Mouse (Mus musculus) limb, embryonic 12.5 days (tissue): ENCODE measurements around the gene Prkaca. TPM values are rescaled to one million over a fixed set of nuclear protein-coding genes. Genes with fewer than 3 reads are reported as not detected.

Experiments used
- ATAC-seq: fragments of 200-750 bp; cut with Nextera tagmentation; 2 replicates; pipeline ENCODE4 v1.8.0; 2017; ENCODE audit warnings: low read depth, moderate TSS enrichment; ENCODE audit not compliant: insufficient number of reproducible peaks, insufficient read depth, low FRiP score, low TSS enrichment
- H3K27ac ChIP-seq: fragments of 300-500 bp; sonication (generic); 2 replicates; pipeline ENCODE4 v1.5.1; 2016; ENCODE audit warnings: mild to moderate bottlenecking, moderate library complexity
- H3K27me3 ChIP-seq: fragments of 300-500 bp; sonication (generic); 2 replicates; pipeline ENCODE4 v1.6.1; 2016; ENCODE audit warnings: mild to moderate bottlenecking, moderate library complexity
- H3K36me3 ChIP-seq: fragments of 300-500 bp; sonication (generic); 2 replicates; pipeline ENCODE4 v1.6.1; 2016; ENCODE audit warnings: mild to moderate bottlenecking, moderate library complexity
- H3K4me1 ChIP-seq: fragments of 300-500 bp; sonication (generic); replicated peaks from 2 replicates; pipeline ENCODE4 v1.6.1; 2016
- H3K4me2 ChIP-seq: fragments of 300-500 bp; sonication (generic); 2 replicates; pipeline ENCODE4 v1.6.1; 2016; ENCODE audit warnings: mild to moderate bottlenecking, moderate library complexity
- H3K4me3 ChIP-seq: fragments of 300-500 bp; sonication (generic); replicated peaks from 2 replicates; pipeline ENCODE4 v1.5.1; 2016; ENCODE audit warnings: mild to moderate bottlenecking
- H3K9ac ChIP-seq: fragments of 300-500 bp; sonication (generic); replicated peaks from 2 replicates; pipeline ENCODE4 v1.6.1; 2016; ENCODE audit warnings: mild to moderate bottlenecking, moderate library complexity
- H3K9me3 ChIP-seq: fragments of 300-500 bp; sonication (generic); 2 replicates; pipeline ENCODE4 v1.6.1; 2016; ENCODE audit warnings: mild to moderate bottlenecking, moderate library complexity
- WGBS: fragments of 180-500 bp; shearing (Covaris S2); methylation state at CpG from one replicate; pipeline ENCODE4 v1.1.7; 2016; 5-methylcytosine and 5-hydroxymethylcytosine counted together
- microRNA counts: library from miRNA; unstranded; fragments of <30 nt; microRNA quantifications from one replicate; lab custom pipeline; 2017
- microRNA-seq: library from miRNA; unstranded; fragments of <30 nt; microRNA quantifications from one replicate; pipeline ENCODE4, GENCODE M21; 2017
- polyA plus RNA-seq: library from polyadenylated mRNA; unstranded; fragments of >200 nt; fragmentation: Nextera tagmentation; extraction: Ambion mirVana; gene quantifications from 2 replicates; pipeline ENCODE4 v1.2.1, GENCODE M21; 2016

The Prkaca gene
- polyA plus RNA-seq, 1 experiment from 2014 or later = 186 TPM

DNA sequence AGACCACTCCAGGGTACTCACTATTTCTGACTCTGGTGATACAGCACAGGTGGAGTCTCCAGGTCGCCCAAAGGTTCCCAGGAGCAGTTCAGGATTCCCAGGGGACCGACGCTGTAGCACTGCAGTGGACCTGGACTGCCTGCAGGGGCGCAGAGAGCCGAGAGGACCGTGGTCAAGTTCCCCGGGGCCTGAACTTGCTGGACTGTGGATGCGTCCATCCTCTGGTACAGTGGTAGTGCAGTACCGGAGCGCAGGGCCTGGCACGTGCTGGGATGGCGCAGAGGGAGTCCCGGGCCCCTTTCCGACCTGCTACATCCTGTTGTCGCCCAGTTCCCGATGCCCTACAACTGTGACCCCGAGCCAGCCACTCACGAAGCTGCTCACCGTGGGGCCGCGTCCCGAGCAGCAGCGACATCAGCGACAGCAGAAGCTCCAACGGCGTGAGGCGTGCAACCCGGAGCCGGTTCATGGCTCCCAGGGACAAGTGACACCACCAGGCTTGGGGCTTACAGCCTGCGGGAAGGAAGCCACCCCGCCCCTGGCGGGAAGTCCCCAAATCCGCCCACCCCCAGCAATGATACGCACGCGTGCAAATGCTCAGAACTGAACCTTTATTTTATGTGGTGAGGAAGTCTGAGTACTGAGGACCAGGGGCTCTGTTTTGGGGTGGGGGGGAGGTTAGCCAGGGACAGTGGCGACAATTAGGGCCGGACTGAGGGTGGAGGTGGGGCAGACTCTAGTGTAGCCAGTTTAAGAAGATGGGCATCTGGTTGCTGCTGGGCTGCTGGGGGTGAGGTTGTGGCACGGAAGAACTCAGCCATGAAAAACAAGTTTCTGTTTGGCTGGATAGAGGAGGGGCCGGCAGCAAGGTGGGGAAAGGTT lies 69.5 kb downstream of the Prkaca start, which contains the start of gene Il27ra:
TSS of gene Il27ra (minus strand) at position 524 of the 882 bp plus-strand sequence.
- 4% methylated on average over 40 of the region's 40 CpGs for WGBS
- no peaks in the 10 kb centered on the region for H3K36me3 ChIP-seq
- no peak for ATAC-seq

DNA sequence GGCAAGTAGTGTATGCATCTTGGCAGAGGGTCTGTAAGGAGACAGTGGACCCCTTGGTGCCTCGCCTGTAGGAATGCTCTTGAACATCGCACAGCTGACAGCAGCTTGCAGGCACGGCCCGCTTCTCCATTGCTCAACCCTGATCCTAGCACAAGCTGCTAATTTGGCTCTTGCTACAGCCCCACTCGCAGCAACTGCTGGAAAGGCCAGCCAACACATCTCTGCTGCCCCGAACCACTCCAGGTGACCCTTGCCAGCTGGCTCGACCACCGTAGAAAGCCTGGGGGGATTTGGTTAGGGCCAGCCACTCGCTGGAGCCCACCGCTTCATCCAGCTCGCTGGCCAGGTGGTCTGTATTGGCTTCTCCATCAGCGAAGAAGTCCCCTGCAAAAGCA lies 70.2 kb downstream of the Prkaca start:
- peak overlapping the region; percentile 40 for H3K4me3 ChIP-seq
- peaks cover 12% of the 10 kb centered on the region for H3K4me1 ChIP-seq
- peak overlapping the region; percentile 75 for H3K4me2 ChIP-seq
- H3K27me3 ChIP-seq = peaks cover 82% of the 10 kb centered on the region
- no peak overlapping the region for H3K27ac ChIP-seq
- H3K9ac ChIP-seq = no peak overlapping the region
- H3K9me3 ChIP-seq = no peaks in the 10 kb centered on the region
- H3K36me3 ChIP-seq = no peaks in the 10 kb centered on the region
- 35% methylated on average over 12 of the region's 12 CpGs for WGBS
- no peak for ATAC-seq

More for the DNA sequence above, 69.5 kb downstream of the Prkaca start, which contains the start of gene Il27ra:
- H3K9ac ChIP-seq = peak within 1 kb of the TSS; percentile 42
- H3K4me2 ChIP-seq = peak within 1 kb of the TSS; percentile 75
- H3K9me3 ChIP-seq = no peaks in the 10 kb centered on the region
- peak within 1 kb of the TSS; percentile 40 for H3K4me3 ChIP-seq
- no peak within 1 kb of the TSS for H3K27ac ChIP-seq
- H3K4me1 ChIP-seq = peaks cover 12% of the 10 kb centered on the region
- peaks cover 84% of the 10 kb centered on the region for H3K27me3 ChIP-seq

DNA sequence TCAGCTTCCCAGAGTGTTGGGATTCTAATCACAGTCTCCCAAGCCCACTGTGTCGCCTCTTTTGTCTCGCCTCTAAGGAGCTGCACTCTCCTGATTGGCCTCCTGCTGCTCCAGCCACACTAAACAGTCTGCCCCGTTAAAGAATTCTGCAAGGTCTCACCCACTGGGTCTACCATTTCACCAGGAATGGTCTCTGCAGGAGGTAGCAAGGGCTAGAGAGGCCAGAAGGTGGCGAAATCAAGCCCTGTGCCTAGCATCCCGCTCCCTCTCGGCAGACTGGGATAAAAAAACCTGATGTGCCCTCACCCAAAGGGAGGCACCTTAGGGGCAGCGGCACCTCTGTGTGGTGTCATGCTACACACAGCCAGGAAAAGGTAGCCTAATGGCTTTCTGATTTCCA lies 71.3 kb downstream of the Prkaca start:
- Histone ChIP-seq H3K4me2 (no peak overlapping the region), H3K27ac (no peak overlapping the region), H3K4me1 (peaks cover 22% of the 10 kb centered on the region), H3K9me3 (no peaks in the 10 kb centered on the region), H3K27me3 (peaks cover 81% of the 10 kb centered on the region), H3K36me3 (no peaks in the 10 kb centered on the region), H3K4me3 (no peak overlapping the region), H3K9ac (no peak overlapping the region)
- 4% methylated on average over 7 of the region's 7 CpGs for WGBS
- ATAC-seq = no peak

DNA sequence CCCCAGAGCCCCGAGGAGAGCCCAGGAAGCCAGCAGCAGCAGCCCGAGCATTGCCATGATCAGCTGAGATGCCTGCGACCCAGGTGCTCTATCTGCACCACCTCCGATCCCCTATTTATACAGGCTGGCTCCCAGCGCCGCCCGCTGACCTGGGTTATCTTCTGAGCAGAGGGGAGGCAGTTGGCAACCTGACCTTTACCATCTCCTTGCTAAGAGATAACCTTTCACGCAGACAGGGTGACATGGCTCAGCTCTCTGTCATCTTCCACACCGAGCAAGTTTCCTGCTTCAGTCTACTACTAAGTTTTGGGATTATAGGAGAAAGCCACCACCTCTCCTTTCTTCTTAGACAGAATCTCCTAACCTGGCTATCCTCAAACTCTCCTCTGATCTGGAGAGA lies 72.1 kb downstream of the Prkaca start, which contains the start of gene Rln3:
TSS of gene Rln3 (minus strand) at position 101 of the 400 bp plus-strand sequence.
- H3K4me3 ChIP-seq = peak within 1 kb of the TSS; percentile 12; the same call in 1 of the 2 replicates
- H3K9me3 ChIP-seq = no peaks in the 10 kb centered on the region
- no peak within 1 kb of the TSS for H3K27ac ChIP-seq
- no peak within 1 kb of the TSS for H3K9ac ChIP-seq
- 2% methylated on average over 9 of the region's 9 CpGs for WGBS
- H3K36me3 ChIP-seq = no peaks in the 10 kb centered on the region
- H3K27me3 ChIP-seq = peaks cover 74% of the 10 kb centered on the region
- no peak for ATAC-seq
- H3K4me2 ChIP-seq = no peak within 1 kb of the TSS
- H3K4me1 ChIP-seq = peaks cover 22% of the 10 kb centered on the region

MicroRNA genes within 50 kb of the gene (microRNA counts, 519-probe panel; counts per million panel counts)
- microRNA mmu-miR-1199 (lab: Ali Mortazavi, UCI) = not detected

Small RNAs within 50 kb of the gene (microRNA-seq; reads per million reads assigned to microRNA genes)
- gene Gm44330 (not detected), gene Gm44450 (not detected), gene Mir1199 (not detected), gene Mir8111 (2.8 reads per million, percentile 7 among the genes with 10 or more reads in this experiment)

Other genes starting within 250 kb of the Prkaca start
- 24.2 and 28.0 TPM in 2 replicates for gene Adgre5, start 231.7 kb upstream of the Prkaca start, polyA plus RNA-seq
- gene Adgrl1, start 72.9 kb upstream of the Prkaca start, polyA plus RNA-seq = 28.2 and 32.7 TPM in 2 replicates
- 0.40 and 0.63 TPM in 2 replicates for gene Gm10644, start 17.8 kb upstream of the Prkaca start, polyA plus RNA-seq
- 52.2 and 54.3 TPM in 2 replicates for gene Asf1b, start 17.5 kb upstream of the Prkaca start, polyA plus RNA-seq
- 13.0 and 14.4 TPM in 2 replicates for gene Samd1, start 24.7 kb downstream of the Prkaca start, polyA plus RNA-seq
- 0.73 and 1.6 TPM in 2 replicates for gene 1700067K01Rik, start 28.5 kb downstream of the Prkaca start, polyA plus RNA-seq
- 0.64 TPM in 1 of 2 replicates, not detected in the other for gene 2210011C24Rik, start 39.2 kb downstream of the Prkaca start, polyA plus RNA-seq
- gene Palm3, start 48.5 kb downstream of the Prkaca start, polyA plus RNA-seq = 4.7 and 6.7 TPM in 2 replicates
- 0.61 and 0.68 TPM in 2 replicates for gene Il27ra, start 69.6 kb downstream of the Prkaca start, polyA plus RNA-seq
- not detected in 2 replicates for gene Rln3, start 72.0 kb downstream of the Prkaca start, polyA plus RNA-seq
- gene Gm10643, start 92.1 kb downstream of the Prkaca start, polyA plus RNA-seq = 1.5 and 1.9 TPM in 2 replicates
- 10.1 and 11.1 TPM in 2 replicates for gene Rfx1, start 93.8 kb downstream of the Prkaca start, polyA plus RNA-seq
- 16.3 and 17.0 TPM in 2 replicates for gene Dcaf15, start 131.8 kb downstream of the Prkaca start, polyA plus RNA-seq
- 0.83 and 1.1 TPM in 2 replicates for gene Podnl1, start 153.0 kb downstream of the Prkaca start, polyA plus RNA-seq
- gene Cc2d1a, start 174.9 kb downstream of the Prkaca start, polyA plus RNA-seq = 26.2 and 28.7 TPM in 2 replicates
- gene 4930432K21Rik, start 175.0 kb downstream of the Prkaca start, polyA plus RNA-seq = 1.6 TPM in 2 replicates
- gene Nanos3, start 212.2 kb downstream of the Prkaca start, polyA plus RNA-seq = 3.3 and 5.5 TPM in 2 replicates